Comparison of ENCODE assay signal across 21 mouse cellular contexts in the genomic region with DNA sequence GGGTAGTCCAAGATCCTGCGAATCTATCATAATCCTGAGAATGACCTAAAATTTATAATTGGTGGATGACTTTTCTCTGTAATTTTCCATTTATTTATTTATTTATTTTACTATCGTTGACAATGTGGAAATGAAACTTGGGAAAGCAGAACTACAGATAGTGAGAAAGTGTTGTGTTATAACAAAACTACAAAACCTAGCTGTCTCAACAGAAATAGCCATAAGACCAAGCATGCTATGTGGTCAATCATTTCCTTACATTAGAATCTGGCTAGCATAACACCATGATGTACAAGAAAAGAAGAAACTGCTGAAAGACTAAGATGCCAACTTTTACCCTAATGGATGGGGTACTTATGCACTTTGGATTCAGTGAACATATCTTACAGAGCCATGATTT.
DNase-seq lines count a peak whose midpoint lies in the region; TF ChIP-seq lines count a peak whose summit lies in the region.
"Had no signal": no experiment of that assay in that cellular context is flagged by ENCODE, and none has a peak within 500 bp of the region (broad histone marks: within the 10 kb centered on the region; RNA-seq: fewer than 3 reads in every experiment).

No protein-coding gene starts in this region.

- TF ChIP-seq CTCF in bone marrow macrophage, adult 2 months (IDR thresholded peaks at IDR 0.05; ENCODE audit: low read depth, low read length), result no peak
- no peak for TF ChIP-seq CTCF in left cerebral cortex, adult 2 months (IDR thresholded peaks at IDR 0.05)

- peaks cover 9% of the 10 kb centered on the region for H3K4me1 ChIP-seq in bone marrow macrophage, adult 2 months (ENCODE audit: control insufficient read depth, insufficient read depth, low read length)
- H3K4me1 ChIP-seq: heart, embryonic 10.5 days; heart, embryonic 13.5 days had no signal

- whole genome bisulfite sequencing in macrophage (ENCODE audit: missing documents), result 51% methylated on average over 2 of the region's 2 CpGs

- intact Hi-C loops in gastrocnemius, postnatal 36 days (cut with DNase I), result no loop called here
- intact Hi-C loops in left cerebral cortex, adult 2 months (cut with DNase I), result no loop called here

- TF ChIP-seq POLR2A in bone marrow macrophage, adult 2 months (IDR thresholded peaks at IDR 0.05; ENCODE audit: borderline replicate concordance, low read depth, low read length), result no peak

- H3K27ac ChIP-seq in bone marrow macrophage, adult 2 months (ENCODE audit: insufficient read depth, low read depth, low read length), result peak overlapping the region; percentile 68; the same call in 1 of the 2 replicates
- H3K27ac ChIP-seq in macrophage, result peak overlapping the region; percentile 33; the same call in 1 of the 2 replicates
- no peak overlapping the region for H3K27ac ChIP-seq in left cerebral cortex, adult 2 months
- H3K27ac ChIP-seq: gastrocnemius, adult 2 months; heart, adult 2 months; heart, embryonic 10.5 days; heart, embryonic 13.5 days; hindbrain, embryonic 14.5 days had no signal

- no peak overlapping the region for H3K4me3 ChIP-seq in bone marrow macrophage, adult 2 months (ENCODE audit: insufficient read depth, low read length)
- H3K4me3 ChIP-seq in macrophage (ENCODE audit: inconsistent target), result no peak overlapping the region
- no peak overlapping the region for H3K4me3 ChIP-seq in left cerebral cortex, adult 2 months
- H3K4me3 ChIP-seq: gastrocnemius, adult 2 months; heart, adult 2 months; heart, embryonic 10.5 days; heart, embryonic 13.5 days had no signal

- H3K79me2 ChIP-seq in macrophage (ENCODE audit: inconsistent target), result no peaks in the 10 kb centered on the region

- DNase-seq in A20 (ENCODE audit: low read depth, low spot score), result peak; percentile 32
- DNase-seq in gastrocnemius, postnatal 36 days, result no peak
- no peak for DNase-seq in left cerebral cortex, adult 2 months (ENCODE audit: extremely low spot score in 1 of 2, low spot score in 2 of 2)
- DNase-seq in embryo, embryonic 10 days (ENCODE audit: low spot score), result no peak
- DNase-seq: adrenal gland, postnatal 10 days; adrenal gland, postnatal 36 days; cerebellum, adult 11 months; cerebellum, adult 2 months; cerebellum, adult 9-11 months; cerebellum, postnatal 25 days; forebrain, postnatal 0 days; gastrocnemius, adult 2 months; gastrocnemius, postnatal 14 days; heart, adult 2 months; heart, postnatal 14 days; heart, postnatal 4 days had no signal

- H3K36me3 ChIP-seq in macrophage (ENCODE audit: inconsistent target), result no peaks in the 10 kb centered on the region
- H3K36me3 ChIP-seq: heart, embryonic 10.5 days; heart, embryonic 13.5 days had no signal
